Mouse (Mus musculus) liver, embryonic 14.5 days (tissue): ENCODE measurements around the gene Trh. TPM values are rescaled to one million over a fixed set of nuclear protein-coding genes. Genes with fewer than 3 reads are reported as not detected.

Experiments
- ATAC-seq: fragments of 200-750 bp; cut with Nextera tagmentation; 2 replicates; pipeline ENCODE4 v1.8.0; 2017; ENCODE audit warnings: moderate number of reproducible peaks, mild to moderate bottlenecking, moderate library complexity; ENCODE audit not compliant: insufficient read depth
- DNase-seq, 3 experiments: peaks; one replicate each; pipeline ENCODE4 v3.0.0-alpha.2; 2012 to 2013; ENCODE audit warnings: low read depth in 3 of 3, low spot score in 3 of 3
- H3K27ac ChIP-seq: fragments of 300-500 bp; sonication (generic); 2 replicates; pipeline ENCODE4 v1.5.1; 2014; ENCODE audit warnings: moderate library complexity, mild to moderate bottlenecking, control low read depth, inconsistent platforms
- H3K27me3 ChIP-seq: fragments of 300-500 bp; sonication (generic); 2 replicates; pipeline ENCODE4 v1.6.1; 2014; ENCODE audit warnings: mild to moderate bottlenecking, low read length, moderate library complexity; ENCODE audit not compliant: control insufficient read depth, insufficient read depth
- H3K36me3 ChIP-seq: fragments of 300-500 bp; sonication (generic); replicated peaks from 2 replicates; pipeline ENCODE4 v1.6.1; 2014; ENCODE audit warnings: low read depth; ENCODE audit not compliant: control insufficient read depth, insufficient read depth
- H3K4me1 ChIP-seq, 2 experiments: fragments of 200-500 bp in 1 of 2; fragments of 300-500 bp in 1 of 2; sonication (generic) in 1 of 2; replicated peaks; 2 replicates each; pipeline ENCODE4 v1.6.1; 2012 to 2014; ENCODE audit warnings: antibody characterized with exemption in 1 of 2, inconsistent platforms in 1 of 2, low read length in 1 of 2; ENCODE audit not compliant: control insufficient read depth in 2 of 2, insufficient read depth in 2 of 2
- H3K4me2 ChIP-seq: fragments of 300-500 bp; sonication (generic); 2 replicates; pipeline ENCODE4 v1.6.1; 2014; ENCODE audit warnings: low read depth, mild to moderate bottlenecking, control low read depth, moderate library complexity
- H3K4me3 ChIP-seq, 2 experiments: fragments of 200-500 bp in 1 of 2; fragments of 300-500 bp in 1 of 2; sonication (generic) in 1 of 2; 2 replicates each; pipeline ENCODE4 v1.5.1; 2012 to 2014; ENCODE audit warnings: low read depth in 2 of 2, low read length in 2 of 2, mild to moderate bottlenecking in 2 of 2, control low read depth in 1 of 2, inconsistent platforms in 1 of 2, moderate library complexity in 1 of 2; ENCODE audit not compliant: insufficient read depth in 1 of 2
- H3K9ac ChIP-seq: fragments of 300-500 bp; sonication (generic); replicated peaks from 2 replicates; pipeline ENCODE4 v1.6.1; 2014; ENCODE audit warnings: mild to moderate bottlenecking, control low read depth, moderate library complexity
- H3K9me3 ChIP-seq: fragments of 300-500 bp; sonication (generic); 2 replicates; pipeline ENCODE4 v1.6.1; 2016; ENCODE audit warnings: low read length, mixed read lengths; ENCODE audit not compliant: control insufficient read depth
- CTCF ChIP-seq: IDR thresholded peaks from 2 replicates; pipeline ENCODE4 v1.5.1; 2016; ENCODE audit warnings: antibody characterized with exemption, low read depth, control low read depth
- EP300 ChIP-seq: IDR thresholded peaks from 2 replicates; pipeline ENCODE4 v1.6.1; 2016; ENCODE audit warnings: antibody characterized with exemption, low read depth
- WGBS: fragments of 180-500 bp; shearing (Covaris S2); extraction: QIAGEN DNeasy Blood & Tissue Kit; methylation state at CpG from one replicate; pipeline ENCODE4 v1.1.7; 2014; ENCODE audit not compliant: insufficient replicate concordance; 5-methylcytosine and 5-hydroxymethylcytosine counted together
- polyA plus RNA-seq, 2 experiments: library from polyadenylated mRNA; depleted of rRNA in 1 of 2; stranded (reverse) in 1 of 2; unstranded in 1 of 2; fragments of >200 nt; fragmentation: Nextera tagmentation in 1 of 2; extraction: Ambion mirVana in 1 of 2; gene quantifications; 2 replicates each; pipeline versions ENCODE4 v1.2.1 to v1.2.3; 2012 to 2014

The Trh gene
- polyA plus RNA-seq, 2 experiments = 0.03 to 0.06 TPM

DNA sequence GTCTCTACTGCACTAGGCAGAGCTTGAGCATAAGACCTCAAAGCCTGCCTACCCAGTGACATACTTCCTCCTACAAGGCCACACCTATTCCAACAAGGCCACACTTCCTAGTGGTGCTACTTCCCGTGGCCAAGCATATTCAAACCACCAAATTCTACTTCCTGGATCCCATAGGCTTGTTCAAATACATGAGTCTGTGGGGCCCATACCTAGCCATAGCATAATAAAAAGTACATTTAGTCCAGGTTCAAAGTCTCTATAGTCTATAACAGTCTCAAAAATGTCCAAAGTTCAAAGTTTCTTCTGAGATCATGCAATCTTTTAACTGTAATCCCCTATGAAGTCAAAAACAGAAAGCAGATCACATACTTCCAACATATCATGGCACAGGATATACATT is 32.7 kb upstream of the Trh start:
- Histone ChIP-seq H3K9me3 (no peaks in the 10 kb centered on the region), H3K27me3 (no peaks in the 10 kb centered on the region), H3K9ac (no peak overlapping the region), H3K36me3 (no peaks in the 10 kb centered on the region), H3K4me1 (peaks cover 0 to 12% of the 10 kb centered on the region in 2 experiments; a peak in 3 of 4 replicates), H3K27ac (no peak overlapping the region), H3K4me3 (no peak overlapping the region), H3K4me2 (no peak overlapping the region)
- TF ChIP-seq CTCF = no peak
- TF ChIP-seq EP300 = no peak
- DNase-seq (no peak), ATAC-seq (no peak)
- 28% methylated on average over 1 of the region's 1 CpGs for WGBS

DNA sequence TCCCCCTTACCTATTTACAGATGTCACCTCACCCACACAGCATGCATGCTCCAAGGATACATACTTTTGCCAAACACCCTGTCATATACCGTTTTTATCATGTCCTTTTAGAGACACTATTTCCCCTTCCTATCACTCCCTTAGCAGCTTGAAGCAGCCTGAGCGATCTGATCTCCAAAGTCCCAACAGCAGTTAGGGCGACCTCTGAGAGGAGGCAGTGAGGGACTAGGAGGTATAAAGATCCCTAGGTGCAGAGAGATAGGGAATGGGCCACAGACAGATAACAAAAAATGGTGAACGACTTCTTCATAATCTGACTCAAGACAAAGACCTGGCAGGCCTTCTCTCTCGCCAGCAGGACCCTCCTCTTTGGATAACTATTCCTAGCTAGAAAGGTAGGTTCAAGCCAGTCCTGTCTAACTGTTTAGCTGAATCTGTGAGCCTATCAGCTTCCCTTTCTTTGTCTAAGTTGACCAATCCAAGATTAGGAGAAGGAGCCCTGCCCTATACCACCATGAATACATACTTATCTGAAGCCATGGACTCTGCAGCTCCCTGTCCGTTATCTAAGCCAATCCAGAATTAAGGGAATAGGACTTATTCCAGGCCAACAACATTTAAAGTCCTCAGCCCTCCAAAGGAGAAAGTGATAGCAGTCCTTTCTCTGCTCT is 29.3 kb upstream of the Trh start:
- Histone ChIP-seq H3K9ac (no peak overlapping the region), H3K4me2 (peak overlapping the region; percentile 39), H3K4me1 (peaks cover 0 to 12% of the 10 kb centered on the region in 2 experiments; a peak in 3 of 4 replicates), H3K4me3 (no peak overlapping the region), H3K36me3 (no peaks in the 10 kb centered on the region), H3K27ac (peak overlapping the region; percentile 22), H3K27me3 (no peaks in the 10 kb centered on the region), H3K9me3 (no peaks in the 10 kb centered on the region)
- WGBS = 17% methylated on average over 6 of the region's 6 CpGs
- ATAC-seq = peak; percentile 94
- TF ChIP-seq CTCF = no peak
- peak; percentile 74 for TF ChIP-seq EP300
- DNase-seq = peak in 2 of 3 experiments; percentile 13 to 22

DNA sequence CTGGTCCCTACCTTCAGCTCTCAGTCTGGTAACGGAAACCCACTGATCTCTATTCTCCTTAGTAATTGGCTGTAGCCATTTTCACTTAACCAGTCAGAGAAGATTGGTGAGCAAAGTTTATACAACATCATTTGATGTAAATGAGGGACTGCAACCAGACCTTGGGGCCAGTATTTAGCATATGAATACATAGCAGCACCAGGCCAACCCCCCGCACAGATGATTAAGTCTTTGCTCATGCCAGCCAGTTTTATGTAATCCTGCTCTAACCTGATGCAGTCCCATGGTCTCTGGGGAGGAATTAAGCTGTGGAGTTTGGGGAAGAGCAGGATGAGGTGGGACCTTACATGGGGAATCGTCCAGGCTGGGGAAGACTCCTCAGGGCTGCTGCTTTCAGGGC is 28.2 kb upstream of the Trh start:
- WGBS = 65% methylated on average over 3 of the region's 3 CpGs
- no peak for ATAC-seq
- Histone ChIP-seq H3K4me2 (no peak overlapping the region), H3K27me3 (no peaks in the 10 kb centered on the region), H3K36me3 (no peaks in the 10 kb centered on the region), H3K4me3 (no peak overlapping the region), H3K9me3 (no peaks in the 10 kb centered on the region), H3K27ac (no peak overlapping the region), H3K4me1 (peaks cover 0 to 12% of the 10 kb centered on the region in 2 experiments; a peak in 3 of 4 replicates), H3K9ac (no peak overlapping the region)
- no peak for TF ChIP-seq EP300
- no peak for TF ChIP-seq CTCF
- no peak for DNase-seq

DNA sequence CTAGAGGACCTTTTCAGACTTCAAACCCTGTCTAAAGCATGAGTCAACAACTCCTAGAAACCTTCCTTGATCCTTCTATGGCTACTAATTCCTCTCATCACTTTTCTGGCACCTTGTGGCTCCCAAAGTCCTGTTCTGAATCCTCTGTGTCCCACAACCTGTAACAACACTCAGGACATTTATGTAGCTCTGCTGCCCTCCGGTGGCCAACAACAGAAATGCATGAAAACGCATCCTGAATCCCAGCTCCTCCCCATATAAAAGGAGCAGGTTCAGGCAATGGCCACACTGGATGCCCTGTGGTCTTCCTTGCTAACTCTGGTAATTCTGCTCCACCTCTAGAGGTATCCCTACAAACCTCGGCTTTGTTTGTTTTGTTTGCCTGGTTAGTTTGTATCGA is 24.6 kb upstream of the Trh start:
- ATAC-seq (no peak), DNase-seq (peak; percentile 10 to 42 (median 16))
- H3K4me3 ChIP-seq = no peak overlapping the region
- 4% methylated on average over 4 of the region's 4 CpGs for WGBS
- H3K27me3 ChIP-seq = no peaks in the 10 kb centered on the region
- H3K4me1 ChIP-seq = peaks cover 0 to 8% of the 10 kb centered on the region in 2 experiments; a peak in 3 of 4 replicates
- H3K9me3 ChIP-seq = no peaks in the 10 kb centered on the region
- H3K27ac ChIP-seq = no peak overlapping the region
- no peak overlapping the region for H3K9ac ChIP-seq
- TF ChIP-seq CTCF (peak; percentile 86), EP300 (no peak)
- no peaks in the 10 kb centered on the region for H3K36me3 ChIP-seq
- no peak overlapping the region for H3K4me2 ChIP-seq

DNA sequence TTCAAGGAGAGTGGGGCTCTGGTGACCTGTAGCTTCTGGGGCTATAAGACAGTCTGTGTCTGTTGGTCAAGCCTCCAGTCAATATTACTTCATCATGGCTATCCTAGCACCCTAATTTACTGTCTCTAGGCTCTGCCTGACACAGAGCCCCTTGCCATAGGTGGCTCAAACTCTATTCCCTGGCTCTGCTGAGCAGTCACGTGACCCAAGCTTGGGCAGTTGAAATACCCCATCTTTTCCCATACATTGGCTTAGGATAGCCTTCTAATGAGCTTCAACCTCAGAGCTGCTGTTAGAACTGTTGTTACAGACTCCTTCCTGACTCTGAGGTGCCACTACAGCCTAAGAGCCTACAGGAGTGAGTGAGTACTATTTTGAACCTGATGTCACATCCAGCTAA is 23.6 kb upstream of the Trh start:
- no peak overlapping the region for H3K9ac ChIP-seq
- H3K4me2 ChIP-seq = no peak overlapping the region
- H3K36me3 ChIP-seq = no peaks in the 10 kb centered on the region
- H3K27ac ChIP-seq = no peak overlapping the region
- H3K27me3 ChIP-seq = no peaks in the 10 kb centered on the region
- no peak for TF ChIP-seq EP300
- TF ChIP-seq CTCF = no peak
- DNase-seq (no peak), ATAC-seq (no peak)
- H3K9me3 ChIP-seq = no peaks in the 10 kb centered on the region
- no peak overlapping the region for H3K4me3 ChIP-seq
- no peaks in the 10 kb centered on the region; a peak in 1 of 4 replicates for H3K4me1 ChIP-seq
- 60% methylated on average over 1 of the region's 1 CpGs for WGBS
